Mouse (Mus musculus): Measurements from ENCODE around the gene Gm6685. TPM values are rescaled to one million over a fixed set of nuclear protein-coding genes. Genes with fewer than 3 reads are reported as not detected.

The Gm6685 gene
- polyA plus RNA-seq, 1 experiment from 2014 or later, result 0.82 TPM

DNA sequence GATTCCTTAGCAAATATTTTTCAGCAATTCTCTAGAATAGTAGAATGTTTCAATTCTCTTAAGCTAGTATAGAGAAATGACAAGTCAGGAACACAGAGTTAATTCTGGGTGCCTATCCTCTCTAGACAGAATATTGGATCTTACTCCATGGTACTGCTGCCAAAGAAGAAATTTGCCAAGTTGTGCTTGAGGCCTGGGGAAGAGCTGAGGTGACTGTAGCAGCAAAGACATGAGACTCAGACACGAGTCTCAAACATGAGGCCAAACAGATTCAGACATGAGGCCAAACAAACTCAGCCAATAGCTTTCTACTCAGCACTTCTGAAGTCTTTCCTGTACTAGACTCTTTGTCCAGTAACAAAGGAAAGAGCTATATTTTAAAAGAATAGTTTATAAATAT lies 26.3 kb downstream of the Gm6685 start:
- 63% methylated on average over 1 of the region's 1 CpGs for WGBS
- no peak overlapping the region for H3K27ac ChIP-seq (ENCODE audit: low read depth, low read length)
- H3K9me3 ChIP-seq (ENCODE audit: control insufficient read depth, low read length), result no peaks in the 10 kb centered on the region
- H3K4me1 ChIP-seq (ENCODE audit: control insufficient read depth, insufficient read depth, low read length), result no peaks in the 10 kb centered on the region
- no peak overlapping the region for H3K9ac ChIP-seq (ENCODE audit: low read length)
- no peak overlapping the region for H3K4me2 ChIP-seq (ENCODE audit: low read depth)
- no peaks in the 10 kb centered on the region for H3K27me3 ChIP-seq (ENCODE audit: control insufficient read depth, insufficient read depth, low read length)
- no peak overlapping the region for H3K4me3 ChIP-seq (ENCODE audit: low read depth, low read length)
- DNase-seq (ENCODE audit: low spot score) (no peak), ATAC-seq (ENCODE audit: insufficient read depth, low FRiP score, low TSS enrichment) (no peak)
- H3K36me3 ChIP-seq (ENCODE audit: control insufficient read depth, insufficient read depth, low read length), result no peaks in the 10 kb centered on the region

DNA sequence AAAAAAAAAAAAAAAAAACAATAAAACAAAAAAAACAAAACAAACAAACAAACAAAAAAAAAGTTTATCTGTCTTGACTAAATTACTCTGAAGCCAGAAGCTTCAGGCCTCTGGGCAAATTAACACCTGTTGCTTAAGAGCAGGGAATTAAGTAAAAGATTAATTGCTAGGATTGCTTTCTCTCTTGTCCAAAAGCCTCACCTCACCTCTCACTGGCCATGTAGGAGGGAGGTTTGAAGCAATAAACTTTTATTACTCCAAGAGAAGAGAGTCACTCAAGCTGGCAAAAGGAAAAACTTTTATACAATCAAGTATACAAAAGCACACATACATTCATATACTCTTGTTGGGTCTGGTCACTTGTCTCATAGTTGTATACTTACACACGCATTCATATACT lies 31.9 kb downstream of the Gm6685 start:
- Histone ChIP-seq H3K4me3 (ENCODE audit: low read depth, low read length) (no peak overlapping the region), H3K27me3 (ENCODE audit: control insufficient read depth, insufficient read depth, low read length) (no peaks in the 10 kb centered on the region), H3K4me1 (ENCODE audit: control insufficient read depth, insufficient read depth, low read length) (no peaks in the 10 kb centered on the region), H3K9me3 (ENCODE audit: control insufficient read depth, low read length) (no peaks in the 10 kb centered on the region), H3K36me3 (ENCODE audit: control insufficient read depth, insufficient read depth, low read length) (no peaks in the 10 kb centered on the region), H3K4me2 (ENCODE audit: low read depth) (no peak overlapping the region), H3K9ac (ENCODE audit: low read length) (no peak overlapping the region), H3K27ac (ENCODE audit: low read depth, low read length) (no peak overlapping the region)
- 78% methylated on average over 1 of the region's 1 CpGs for WGBS
- ATAC-seq (ENCODE audit: insufficient read depth, low FRiP score, low TSS enrichment) (no peak), DNase-seq (ENCODE audit: low spot score) (no peak)

DNA sequence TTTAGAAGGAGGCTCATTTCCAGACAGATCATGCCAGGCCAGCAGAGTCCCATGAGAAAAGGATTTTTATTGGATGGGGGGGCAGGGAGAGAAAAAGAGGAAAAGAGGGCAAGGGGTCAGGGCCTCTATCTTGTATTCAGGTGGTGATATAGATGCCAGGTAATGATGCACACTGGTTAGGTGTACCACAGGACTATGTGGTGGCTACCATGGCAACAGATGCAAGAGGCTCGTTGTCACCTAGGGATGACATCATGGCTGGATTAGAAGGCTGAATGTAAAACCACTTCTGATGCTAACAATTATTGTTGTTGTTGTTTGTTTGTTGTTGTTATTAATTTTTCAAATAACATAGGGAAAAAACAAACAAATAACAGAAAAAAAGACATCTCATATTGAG lies 49.2 kb downstream of the Gm6685 start:
- Histone ChIP-seq H3K36me3 (ENCODE audit: control insufficient read depth, insufficient read depth, low read length) (no peaks in the 10 kb centered on the region), H3K27ac (ENCODE audit: low read depth, low read length) (no peak overlapping the region), H3K4me2 (ENCODE audit: low read depth) (no peak overlapping the region), H3K9me3 (ENCODE audit: control insufficient read depth, low read length) (no peaks in the 10 kb centered on the region), H3K9ac (ENCODE audit: low read length) (no peak overlapping the region), H3K4me1 (ENCODE audit: control insufficient read depth, insufficient read depth, low read length) (no peaks in the 10 kb centered on the region), H3K4me3 (ENCODE audit: low read depth, low read length) (no peak overlapping the region), H3K27me3 (ENCODE audit: control insufficient read depth, insufficient read depth, low read length) (no peaks in the 10 kb centered on the region)
- ATAC-seq (ENCODE audit: insufficient read depth, low FRiP score, low TSS enrichment) (no peak), DNase-seq (ENCODE audit: low spot score) (no peak)
- WGBS, result 93% methylated on average over 1 of the region's 1 CpGs

Other genes starting within 250 kb of the Gm6685 start
- 5.0 and 6.1 TPM in 2 replicates for gene Ccdc85a, start 244.5 kb upstream of the Gm6685 start, polyA plus RNA-seq (2014; fragmentation: Nextera tagmentation; extraction: Ambion mirVana)